Mouse (Mus musculus): ENCODE data around the gene Spsb2.

Spsb2 gene

DNA sequence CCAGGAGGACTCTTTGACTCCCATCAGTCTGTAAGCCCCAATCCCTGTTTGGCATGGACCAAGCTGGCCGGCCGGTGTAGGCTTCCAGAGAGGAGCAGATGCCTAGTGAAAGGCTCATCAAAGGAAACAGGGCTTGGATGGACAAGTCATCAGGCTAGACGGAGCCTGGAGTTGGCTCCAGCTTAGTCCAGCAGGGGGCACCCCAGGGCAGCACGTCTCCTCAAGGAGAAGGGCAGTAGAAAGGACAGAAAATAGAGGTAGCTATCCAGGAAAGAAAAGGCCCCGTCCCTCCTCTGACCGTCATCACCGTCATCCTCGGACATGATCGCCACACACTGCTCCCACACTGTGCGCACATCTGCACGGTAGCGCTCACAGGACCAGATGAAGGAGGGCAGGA, 51.3 kb downstream of the Spsb2 start:
- DNase-seq, result peak; percentile 92
